Mouse (Mus musculus): ENCODE data around the gene Gm17662. TPM values are rescaled to one million over a fixed set of nuclear protein-coding genes. Genes with fewer than 3 reads are reported as not detected.
A peak's percentile ranks its signal among the peaks of the same experiment; 100 is the strongest.

The Gm17662 gene
- not detected in 2 replicates for polyA plus RNA-seq (2016; fragmentation: Nextera tagmentation; extraction: Ambion mirVana)

DNA sequence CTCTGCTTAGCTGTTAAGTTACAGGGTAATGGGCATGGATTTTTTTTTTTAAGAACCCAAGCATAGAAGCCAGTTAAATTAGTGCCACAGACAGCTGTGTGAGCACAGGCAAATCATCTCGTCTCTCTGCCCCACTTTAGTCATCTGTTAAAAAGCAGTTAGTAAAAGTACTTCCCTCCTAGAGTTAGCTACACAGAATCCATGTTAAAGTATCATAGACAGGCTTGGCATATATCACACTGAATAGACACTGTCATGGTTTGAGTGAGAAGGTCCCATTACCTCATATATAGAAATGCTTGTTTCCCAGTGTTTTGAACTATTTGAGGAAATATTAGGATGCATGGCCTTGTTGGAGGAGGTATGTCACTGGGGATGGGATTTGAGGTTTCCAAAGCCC is at the start of gene Gm17662:
TSS of gene Gm17662 (plus strand) at position 301 of the 400 bp plus-strand sequence.
- Histone ChIP-seq H3K9me3 (no peaks in the 10 kb centered on the region), H3K4me3 (replicated peaks) (no peak within 1 kb of the TSS), H3K4me2 (no peak within 1 kb of the TSS), H3K27ac (no peak within 1 kb of the TSS), H3K36me3 (replicated peaks) (no peaks in the 10 kb centered on the region), H3K27me3 (no peaks in the 10 kb centered on the region), H3K4me1 (no peaks in the 10 kb centered on the region), H3K9ac (no peak within 1 kb of the TSS)
- ATAC-seq (ENCODE audit: low FRiP score) = no peak
- WGBS = 86% methylated on average over 1 of the region's 1 CpGs

DNA sequence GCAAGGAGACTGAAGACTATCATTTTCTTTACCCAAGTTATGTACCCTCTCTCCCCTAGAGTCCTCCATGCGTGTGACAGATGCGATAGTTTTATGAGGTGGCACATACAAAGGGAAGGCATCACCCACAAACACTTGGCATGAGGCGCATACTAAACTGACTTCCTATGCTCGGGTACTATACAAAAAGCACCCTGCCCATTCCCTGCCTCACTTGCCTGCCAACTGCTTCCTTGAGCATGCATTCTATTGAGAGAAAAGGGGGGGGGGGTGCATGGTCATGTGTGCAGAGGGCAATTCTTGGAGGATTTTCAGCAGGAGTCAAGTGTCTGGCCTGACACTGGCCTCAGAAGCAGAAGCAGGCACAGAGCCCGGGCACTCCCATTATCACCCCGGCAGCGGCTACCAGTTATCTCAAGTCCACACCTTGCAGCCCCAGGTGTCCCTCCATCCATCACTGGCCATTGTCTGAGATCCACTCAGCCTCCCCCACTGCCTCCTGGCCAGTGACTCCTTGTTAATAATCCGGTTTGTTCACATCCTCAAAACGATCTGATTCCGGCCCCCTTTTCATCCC is 46.3 kb upstream of the Gm17662 start:
- H3K27me3 ChIP-seq = no peaks in the 10 kb centered on the region
- no peaks in the 10 kb centered on the region for H3K9me3 ChIP-seq
- peaks cover 5% of the 10 kb centered on the region; the same call in 1 of the 2 replicates for H3K4me1 ChIP-seq
- H3K4me2 ChIP-seq = no peak overlapping the region
- 76% methylated on average over 10 of the region's 10 CpGs for WGBS
- ATAC-seq (ENCODE audit: low FRiP score) = no peak
- no peak overlapping the region for H3K9ac ChIP-seq
- H3K36me3 ChIP-seq (replicated peaks) = no peaks in the 10 kb centered on the region
- H3K27ac ChIP-seq = no peak overlapping the region
- no peak overlapping the region for H3K4me3 ChIP-seq (replicated peaks)

DNA sequence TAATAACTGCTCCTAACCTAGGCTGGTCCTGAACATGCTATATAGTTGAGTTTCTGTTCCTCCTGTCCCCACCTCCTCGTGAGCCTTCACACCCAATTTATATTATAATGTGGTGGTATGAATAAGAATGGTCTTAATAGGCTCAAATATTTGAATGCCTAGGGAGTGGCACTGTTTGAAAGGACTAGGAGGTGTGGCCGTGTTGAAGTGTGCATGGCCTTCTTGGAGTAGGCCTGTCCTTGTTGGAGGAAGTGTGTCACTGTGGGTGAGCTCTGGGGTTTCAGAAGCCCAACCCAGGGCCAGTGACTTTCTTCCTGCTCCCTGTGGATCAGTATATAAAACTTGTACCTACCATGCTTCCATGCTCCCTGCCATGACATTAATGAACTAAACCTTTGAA is 43.5 kb upstream of the Gm17662 start:
- Histone ChIP-seq H3K36me3 (replicated peaks) (no peaks in the 10 kb centered on the region), H3K9me3 (no peaks in the 10 kb centered on the region), H3K4me1 (peaks cover 5% of the 10 kb centered on the region; the same call in 1 of the 2 replicates), H3K4me3 (replicated peaks) (no peak overlapping the region), H3K4me2 (no peak overlapping the region), H3K27ac (no peak overlapping the region), H3K9ac (no peak overlapping the region), H3K27me3 (no peaks in the 10 kb centered on the region)
- no peak for ATAC-seq (ENCODE audit: low FRiP score)
- 64% methylated on average over 2 of the region's 2 CpGs for WGBS

DNA sequence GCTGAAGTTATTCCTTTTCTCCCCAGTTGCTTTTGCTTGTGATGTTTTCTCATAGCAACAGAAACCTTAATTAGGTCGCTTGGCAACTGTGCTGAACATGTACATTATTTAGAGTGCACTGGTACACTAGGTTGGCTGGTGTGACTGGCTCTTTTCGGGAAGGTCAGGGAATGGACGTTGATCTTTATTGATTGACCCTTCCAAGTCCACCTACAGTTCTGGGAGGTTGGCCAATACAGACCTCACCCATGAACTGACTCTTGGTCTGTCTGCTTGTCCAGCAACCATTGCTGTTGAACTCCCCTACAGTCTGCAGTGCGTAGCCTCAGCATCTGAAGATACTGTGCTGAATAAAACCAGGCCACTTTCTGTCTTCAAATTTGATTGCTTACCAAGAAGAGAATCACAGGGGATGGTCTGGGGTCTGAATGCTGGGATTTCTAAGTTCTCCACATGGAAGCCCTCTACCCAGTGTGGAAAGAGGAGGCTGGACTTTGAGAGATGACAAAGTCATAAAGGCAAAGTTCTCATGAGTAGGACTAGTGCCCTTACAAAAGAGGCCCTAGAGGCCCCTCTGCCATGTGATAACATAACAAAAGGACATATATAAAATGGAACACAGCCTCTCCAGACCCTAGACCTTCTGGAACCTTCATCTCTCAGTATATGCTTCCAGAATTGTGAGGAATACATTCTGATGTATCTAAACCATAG is 40.5 kb upstream of the Gm17662 start:
- no peaks in the 10 kb centered on the region for H3K9me3 ChIP-seq
- no peaks in the 10 kb centered on the region for H3K36me3 ChIP-seq (replicated peaks)
- no peak overlapping the region for H3K4me2 ChIP-seq
- WGBS = 88% methylated on average over 4 of the region's 4 CpGs
- H3K9ac ChIP-seq = no peak overlapping the region
- H3K4me3 ChIP-seq (replicated peaks) = no peak overlapping the region
- no peaks in the 10 kb centered on the region for H3K4me1 ChIP-seq
- ATAC-seq (ENCODE audit: low FRiP score) = no peak
- H3K27ac ChIP-seq = no peak overlapping the region
- no peaks in the 10 kb centered on the region for H3K27me3 ChIP-seq

DNA sequence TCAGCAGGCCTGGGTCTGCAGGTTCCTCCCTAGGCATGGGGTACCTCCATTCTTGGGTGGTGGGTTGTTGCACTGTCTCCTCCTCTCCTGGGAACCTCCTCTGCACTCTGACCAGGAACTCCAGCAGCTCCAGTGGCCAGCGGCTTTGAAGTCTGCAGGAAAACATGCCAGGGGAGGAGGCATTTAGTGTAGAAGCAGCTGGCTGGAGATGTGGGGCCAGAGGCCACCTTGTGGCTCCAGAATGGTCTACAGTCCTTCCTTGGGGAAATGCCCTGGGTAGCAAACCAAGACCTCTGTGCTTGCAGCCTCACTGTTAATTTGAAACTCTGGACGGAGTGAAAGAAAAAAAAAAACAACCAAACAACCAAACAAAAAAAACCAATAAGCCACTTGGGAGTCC is 39.6 kb upstream of the Gm17662 start:
- Histone ChIP-seq H3K27ac (no peak overlapping the region), H3K36me3 (replicated peaks) (no peaks in the 10 kb centered on the region), H3K4me1 (no peaks in the 10 kb centered on the region), H3K9me3 (no peaks in the 10 kb centered on the region), H3K27me3 (no peaks in the 10 kb centered on the region), H3K4me3 (replicated peaks) (no peak overlapping the region), H3K4me2 (no peak overlapping the region), H3K9ac (no peak overlapping the region)
- 56% methylated on average over 2 of the region's 2 CpGs for WGBS
- no peak for ATAC-seq (ENCODE audit: low FRiP score)

DNA sequence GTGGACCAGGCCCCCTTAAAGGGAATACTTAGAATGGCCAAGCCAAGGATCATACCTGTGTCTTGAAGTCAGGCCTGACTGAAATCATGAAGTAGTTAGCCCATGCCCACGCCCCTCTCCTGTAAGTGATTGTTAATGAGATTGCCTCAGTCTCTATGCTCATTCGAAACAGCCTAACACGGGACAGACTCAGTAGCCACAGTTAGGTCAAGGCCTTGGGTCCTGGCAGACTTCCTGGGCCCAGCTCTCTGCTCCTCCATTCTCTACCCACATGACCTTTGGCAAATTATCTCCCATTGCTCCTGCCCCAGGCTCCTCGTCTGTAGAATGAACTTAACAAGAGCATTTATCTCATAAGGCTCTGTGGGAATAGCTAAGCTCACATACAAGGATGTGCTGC is 38.1 kb upstream of the Gm17662 start:
- Histone ChIP-seq H3K27ac (no peak overlapping the region), H3K9me3 (no peaks in the 10 kb centered on the region), H3K36me3 (replicated peaks) (no peaks in the 10 kb centered on the region), H3K4me3 (replicated peaks) (no peak overlapping the region), H3K4me1 (no peaks in the 10 kb centered on the region), H3K4me2 (no peak overlapping the region), H3K9ac (no peak overlapping the region), H3K27me3 (no peaks in the 10 kb centered on the region)
- no peak for ATAC-seq (ENCODE audit: low FRiP score)
- 62% methylated on average over 4 of the region's 4 CpGs for WGBS

DNA sequence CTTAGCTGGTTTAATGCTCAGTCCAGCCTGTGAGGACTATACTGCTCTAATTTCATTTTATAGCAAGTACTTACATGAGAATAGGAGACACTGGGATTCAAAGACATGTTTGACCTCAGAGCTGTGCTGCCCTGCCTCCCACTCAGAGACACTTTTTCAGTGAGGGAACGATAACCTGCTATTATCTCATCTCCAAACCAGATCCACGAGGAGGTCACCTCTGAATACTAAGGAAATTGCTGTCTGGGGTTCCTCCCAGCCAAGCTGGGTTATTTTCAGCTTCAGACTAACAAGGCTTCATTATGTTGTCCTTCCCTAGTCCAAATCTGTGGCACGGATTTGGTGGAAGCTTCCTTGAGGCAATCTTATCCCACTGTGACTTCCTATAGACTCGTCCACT is 37.2 kb upstream of the Gm17662 start:
- no peak overlapping the region for H3K9ac ChIP-seq
- H3K36me3 ChIP-seq (replicated peaks) = no peaks in the 10 kb centered on the region
- H3K9me3 ChIP-seq = no peaks in the 10 kb centered on the region
- H3K4me1 ChIP-seq = no peaks in the 10 kb centered on the region
- no peak for ATAC-seq (ENCODE audit: low FRiP score)
- H3K4me3 ChIP-seq (replicated peaks) = no peak overlapping the region
- H3K4me2 ChIP-seq = no peak overlapping the region
- 66% methylated on average over 4 of the region's 4 CpGs for WGBS
- H3K27me3 ChIP-seq = no peaks in the 10 kb centered on the region
- no peak overlapping the region for H3K27ac ChIP-seq

DNA sequence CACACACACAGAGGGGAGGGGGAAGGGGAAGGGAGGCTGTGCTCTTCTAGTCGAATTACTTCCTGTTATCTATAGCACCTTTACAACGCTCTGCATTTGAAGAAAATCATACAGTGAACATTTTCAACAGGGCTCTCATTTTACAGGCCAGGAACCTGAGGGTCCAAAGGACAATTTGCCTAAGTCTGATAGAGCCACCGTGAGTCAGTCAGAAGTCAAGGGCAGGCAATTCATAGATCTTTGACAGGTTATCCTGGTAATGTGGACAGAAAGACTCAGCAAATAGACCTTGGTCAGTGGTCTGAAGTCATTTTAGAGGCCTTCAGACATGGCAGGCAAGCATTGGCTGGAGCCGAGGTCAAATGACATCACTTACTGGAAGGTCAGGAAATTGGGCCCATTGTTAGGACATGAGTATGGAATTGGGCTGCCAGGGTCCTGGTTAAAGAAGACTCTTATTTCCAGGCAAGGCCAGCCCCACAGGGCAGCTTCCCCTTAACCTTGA is 33.5 kb upstream of the Gm17662 start:
- Histone ChIP-seq H3K9ac (no peak overlapping the region), H3K4me2 (no peak overlapping the region), H3K9me3 (no peaks in the 10 kb centered on the region), H3K27ac (no peak overlapping the region), H3K4me1 (no peaks in the 10 kb centered on the region), H3K4me3 (replicated peaks) (no peak overlapping the region), H3K36me3 (replicated peaks) (no peaks in the 10 kb centered on the region), H3K27me3 (no peaks in the 10 kb centered on the region)
- 87% methylated on average over 4 of the region's 4 CpGs for WGBS
- no peak for ATAC-seq (ENCODE audit: low FRiP score)

DNA sequence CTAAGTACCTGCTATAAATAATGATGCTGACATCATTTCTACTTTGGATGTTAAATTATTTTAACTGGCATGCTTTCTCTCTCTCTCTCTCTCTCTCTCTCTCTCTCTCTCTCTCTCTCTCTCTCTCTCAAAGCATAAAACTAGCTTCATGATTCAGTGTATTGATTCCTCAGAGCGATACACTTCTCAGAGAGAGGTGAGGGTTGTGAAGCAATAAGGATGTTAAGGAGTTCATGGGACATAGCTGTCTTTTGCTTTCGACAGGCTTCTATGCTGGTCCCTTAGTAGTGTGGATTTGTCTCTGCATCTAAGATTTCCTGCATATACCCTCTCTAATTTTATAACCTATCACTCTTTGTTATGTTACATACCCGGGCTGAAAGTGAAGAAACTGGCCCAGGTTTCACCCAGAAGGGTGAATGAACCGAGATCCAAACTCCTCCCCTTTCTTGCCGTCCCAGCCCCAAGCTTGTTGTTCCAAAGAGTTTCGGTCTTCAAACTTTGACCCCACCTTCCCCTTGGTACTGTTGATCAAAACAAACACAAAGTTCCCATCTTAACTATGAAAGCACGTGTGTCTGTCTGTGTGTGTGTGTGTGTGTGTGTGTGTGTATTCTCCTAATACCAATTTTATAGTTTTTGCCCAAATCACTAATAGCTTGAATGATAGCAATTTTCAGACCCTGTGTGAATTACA is 32.6 kb upstream of the Gm17662 start:
- Histone ChIP-seq H3K4me2 (no peak overlapping the region), H3K27ac (no peak overlapping the region), H3K9me3 (no peaks in the 10 kb centered on the region), H3K4me3 (replicated peaks) (no peak overlapping the region), H3K4me1 (no peaks in the 10 kb centered on the region), H3K27me3 (no peaks in the 10 kb centered on the region), H3K9ac (no peak overlapping the region), H3K36me3 (replicated peaks) (no peaks in the 10 kb centered on the region)
- ATAC-seq (ENCODE audit: low FRiP score) = no peak
- 82% methylated on average over 7 of the region's 7 CpGs for WGBS

DNA sequence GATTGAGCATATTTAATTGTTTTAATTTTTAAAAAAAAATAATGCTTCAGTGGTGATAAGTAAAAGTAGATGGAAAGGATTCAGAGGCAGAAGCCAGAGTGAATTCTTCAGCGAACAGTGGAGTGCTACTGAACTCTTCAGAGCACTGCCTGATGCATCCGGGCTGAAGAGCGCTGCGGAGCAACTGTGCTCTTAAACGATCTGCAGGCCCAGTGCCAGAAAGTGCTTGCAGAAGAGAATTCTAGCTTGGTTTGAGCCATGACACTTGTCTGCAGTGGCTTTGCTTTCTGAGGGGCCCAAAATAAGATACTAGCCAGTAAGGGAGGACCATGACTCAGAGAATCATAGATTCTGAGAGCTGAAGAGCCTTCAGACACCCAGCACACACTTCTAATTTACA is 28.2 kb upstream of the Gm17662 start:
- H3K9me3 ChIP-seq = no peaks in the 10 kb centered on the region
- no peaks in the 10 kb centered on the region for H3K27me3 ChIP-seq
- H3K4me3 ChIP-seq (replicated peaks) = no peak overlapping the region
- H3K4me1 ChIP-seq = no peaks in the 10 kb centered on the region
- ATAC-seq (ENCODE audit: low FRiP score) = no peak
- H3K36me3 ChIP-seq (replicated peaks) = no peaks in the 10 kb centered on the region
- no peak overlapping the region for H3K9ac ChIP-seq
- no peak overlapping the region for H3K4me2 ChIP-seq
- no peak overlapping the region for H3K27ac ChIP-seq
- WGBS = 91% methylated on average over 5 of the region's 5 CpGs

DNA sequence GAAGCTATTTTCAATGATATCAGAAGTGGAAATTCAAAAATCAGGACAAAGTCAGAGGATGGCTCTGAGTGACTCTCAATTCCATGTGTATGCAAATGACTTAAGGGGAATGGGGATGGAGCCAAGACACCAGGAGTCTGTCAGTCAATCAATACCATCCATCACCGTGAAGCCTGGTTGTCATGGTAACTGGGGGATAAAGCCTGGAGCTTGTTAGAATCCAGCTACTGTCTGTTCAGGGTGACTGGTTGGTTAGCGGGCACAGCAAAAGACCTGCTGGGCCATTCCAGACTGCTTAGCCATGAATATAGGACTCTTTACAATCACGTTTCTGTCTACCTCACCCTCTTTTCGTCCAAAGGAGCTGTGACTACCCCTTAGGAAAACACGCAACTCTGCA is 22.0 kb upstream of the Gm17662 start:
- no peak overlapping the region for H3K27ac ChIP-seq

DNA sequence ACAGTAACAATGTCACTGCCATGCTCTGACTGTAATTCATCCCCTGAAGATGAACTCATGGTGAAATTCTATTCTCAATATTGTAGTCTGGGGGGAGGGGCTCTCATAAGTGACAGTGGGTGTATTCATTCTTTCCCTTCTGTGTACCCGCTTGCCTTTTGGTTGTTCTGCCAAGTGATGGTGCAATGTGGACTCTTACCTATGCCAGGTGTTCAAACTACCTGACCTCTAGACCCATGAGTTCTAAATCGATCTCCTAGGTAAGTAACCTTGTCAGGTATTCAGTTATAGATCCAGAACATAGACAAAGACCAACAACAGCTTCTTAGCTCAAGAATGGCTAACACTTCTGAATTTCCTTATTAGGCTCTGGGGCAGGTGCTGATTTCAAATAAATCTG is 18.8 kb upstream of the Gm17662 start:
- H3K4me3 ChIP-seq (replicated peaks) = no peak overlapping the region
- no peak overlapping the region for H3K4me2 ChIP-seq
- peaks cover 10% of the 10 kb centered on the region for H3K4me1 ChIP-seq
- H3K9me3 ChIP-seq = no peaks in the 10 kb centered on the region
- no peak overlapping the region for H3K27ac ChIP-seq
- WGBS = 84% methylated on average over 2 of the region's 2 CpGs
- no peaks in the 10 kb centered on the region for H3K36me3 ChIP-seq (replicated peaks)
- no peak for ATAC-seq (ENCODE audit: low FRiP score)
- H3K27me3 ChIP-seq = no peaks in the 10 kb centered on the region
- no peak overlapping the region for H3K9ac ChIP-seq

More for the DNA sequence above, 22.0 kb upstream of the Gm17662 start:
- Histone ChIP-seq H3K27me3 (no peaks in the 10 kb centered on the region), H3K4me1 (peaks cover 10% of the 10 kb centered on the region), H3K9me3 (no peaks in the 10 kb centered on the region), H3K4me3 (replicated peaks) (no peak overlapping the region), H3K4me2 (no peak overlapping the region), H3K36me3 (replicated peaks) (no peaks in the 10 kb centered on the region), H3K9ac (no peak overlapping the region)
- peak; percentile 60; the same call in 1 of the 2 replicates for ATAC-seq (ENCODE audit: low FRiP score)
- WGBS = 14% methylated on average over 5 of the region's 5 CpGs

Data from forebrain, embryonic 12.5 days (tissue).